Mouse (Mus musculus): ENCODE measurements around the gene Ulk3. TPM values are rescaled to one million over a fixed set of nuclear protein-coding genes. Genes with fewer than 3 reads are reported as not detected.

Gene Ulk3
- polyA plus RNA-seq, 1 experiment from 2014 or later, result 26.5 TPM

DNA sequence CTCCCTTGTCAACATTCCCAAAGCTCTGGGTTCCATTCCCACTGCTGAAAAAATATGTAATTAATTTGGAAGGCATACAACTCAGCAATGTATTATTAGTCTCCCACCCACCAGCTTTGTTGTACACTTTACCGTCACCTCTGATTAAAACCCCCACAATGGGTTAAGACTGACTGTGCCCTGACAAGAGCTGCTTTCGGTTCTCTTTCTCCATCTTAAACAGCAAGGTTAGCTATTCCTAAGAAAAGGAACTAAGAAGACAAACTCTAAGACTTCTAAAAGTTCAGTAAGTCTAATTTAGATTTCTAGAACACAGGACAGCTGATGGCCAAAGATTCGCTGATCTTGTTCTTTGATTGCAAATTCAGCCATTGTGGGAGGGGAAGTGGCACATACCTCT lies 32.0 kb upstream of the Ulk3 start:
- 0 out of 2 replicates have a peak, but pooled peaks cover 3% of the 10 kb centered on the region for H3K27me3 ChIP-seq
- H3K9ac ChIP-seq, result no peak overlapping the region
- no peak for ATAC-seq (ENCODE audit: low read depth)
- no peak overlapping the region for H3K27ac ChIP-seq (replicated peaks)
- no peak overlapping the region for H3K4me2 ChIP-seq
- H3K4me1 ChIP-seq (replicated peaks), result peaks cover 33% of the 10 kb centered on the region
- H3K9me3 ChIP-seq, result no peaks in the 10 kb centered on the region
- H3K4me3 ChIP-seq, result no peak overlapping the region
- 84% methylated on average over 3 of the region's 3 CpGs for WGBS
- no peaks in the 10 kb centered on the region for H3K36me3 ChIP-seq

DNA sequence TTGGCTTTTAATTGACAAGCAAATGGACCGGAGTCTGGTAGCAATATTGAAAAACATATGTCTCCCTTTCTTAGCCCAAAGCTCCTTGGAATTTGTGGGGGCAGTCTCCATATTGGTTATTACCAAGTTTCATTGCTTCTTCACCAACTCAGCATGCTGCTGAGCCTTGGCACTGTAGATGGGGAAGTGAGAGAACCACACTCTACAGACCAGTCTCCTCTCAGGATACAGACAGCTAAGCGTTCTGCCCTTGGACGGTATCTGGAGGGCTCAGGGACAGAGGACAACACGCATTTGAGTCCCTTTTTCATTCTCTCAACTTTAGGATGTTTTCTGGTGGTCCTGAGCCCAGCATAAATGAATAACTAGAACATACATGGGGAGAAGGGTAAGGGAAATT lies 30.6 kb upstream of the Ulk3 start:
- Histone ChIP-seq H3K4me2 (no peak overlapping the region), H3K4me3 (no peak overlapping the region), H3K4me1 (replicated peaks) (peaks cover 36% of the 10 kb centered on the region), H3K27ac (replicated peaks) (no peak overlapping the region), H3K9ac (no peak overlapping the region), H3K27me3 (0 out of 2 replicates have a peak, but pooled peaks cover 3% of the 10 kb centered on the region), H3K36me3 (no peaks in the 10 kb centered on the region), H3K9me3 (no peaks in the 10 kb centered on the region)
- no peak for ATAC-seq (ENCODE audit: low read depth)
- WGBS, result 88% methylated on average over 4 of the region's 4 CpGs

DNA sequence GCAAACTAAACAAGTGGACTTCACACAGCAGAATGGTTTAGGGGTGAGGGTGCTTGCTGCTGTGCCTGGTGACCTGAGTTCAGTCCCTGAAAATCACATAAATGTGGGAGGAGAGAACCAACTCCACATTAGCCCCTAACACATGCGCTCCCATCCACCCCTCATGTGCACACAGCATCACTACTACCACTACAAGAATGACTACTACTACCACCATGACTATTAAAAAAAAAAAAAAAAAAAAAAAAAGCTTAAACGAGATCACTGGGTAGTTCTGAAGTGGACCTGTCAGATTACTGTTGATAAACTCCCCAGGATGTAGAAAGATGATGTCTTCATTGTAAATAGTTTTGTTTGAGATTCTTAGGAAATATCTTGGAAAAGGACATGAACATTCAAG lies 29.7 kb upstream of the Ulk3 start:
- peaks cover 37% of the 10 kb centered on the region for H3K4me1 ChIP-seq (replicated peaks)
- 77% methylated on average over 2 of the region's 2 CpGs for WGBS
- no peaks in the 10 kb centered on the region for H3K36me3 ChIP-seq
- H3K9ac ChIP-seq, result no peak overlapping the region
- H3K27me3 ChIP-seq, result 0 out of 2 replicates have a peak, but pooled peaks cover 3% of the 10 kb centered on the region
- H3K4me3 ChIP-seq, result no peak overlapping the region
- H3K27ac ChIP-seq (replicated peaks), result no peak overlapping the region
- ATAC-seq (ENCODE audit: low read depth), result no peak
- H3K9me3 ChIP-seq, result no peaks in the 10 kb centered on the region
- H3K4me2 ChIP-seq, result no peak overlapping the region

DNA sequence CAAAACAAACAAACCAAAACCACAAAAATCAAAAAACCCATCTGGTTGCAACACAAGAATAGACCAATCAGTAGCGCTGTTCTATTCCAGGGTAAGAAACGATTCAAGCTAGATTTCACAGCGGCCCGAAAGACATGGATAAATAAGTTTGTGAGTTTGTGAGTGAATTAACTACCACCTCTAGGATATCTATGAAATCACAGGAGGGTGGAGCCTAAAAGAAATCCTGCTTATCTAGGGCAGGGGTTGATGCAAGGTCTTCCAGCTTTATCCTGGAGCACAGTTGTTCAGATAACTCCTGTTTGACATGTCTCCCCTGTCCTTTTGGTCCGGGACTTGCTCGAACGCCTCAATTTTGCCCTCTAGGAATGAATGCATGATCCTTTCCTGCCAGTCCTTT lies 29.0 kb upstream of the Ulk3 start:
- ATAC-seq (ENCODE audit: low read depth), result peak; percentile 33; the same call in 1 of the 2 replicates
- no peaks in the 10 kb centered on the region for H3K9me3 ChIP-seq
- no peaks in the 10 kb centered on the region for H3K36me3 ChIP-seq
- 0 out of 2 replicates have a peak, but pooled peaks cover 3% of the 10 kb centered on the region for H3K27me3 ChIP-seq
- peak overlapping the region; percentile 81 for H3K4me2 ChIP-seq
- peak overlapping the region; percentile 88 for H3K27ac ChIP-seq (replicated peaks)
- 28% methylated on average over 7 of the region's 7 CpGs for WGBS
- H3K4me3 ChIP-seq, result peak overlapping the region; percentile 56
- peaks cover 38% of the 10 kb centered on the region for H3K4me1 ChIP-seq (replicated peaks)
- H3K9ac ChIP-seq, result peak overlapping the region; percentile 71

DNA sequence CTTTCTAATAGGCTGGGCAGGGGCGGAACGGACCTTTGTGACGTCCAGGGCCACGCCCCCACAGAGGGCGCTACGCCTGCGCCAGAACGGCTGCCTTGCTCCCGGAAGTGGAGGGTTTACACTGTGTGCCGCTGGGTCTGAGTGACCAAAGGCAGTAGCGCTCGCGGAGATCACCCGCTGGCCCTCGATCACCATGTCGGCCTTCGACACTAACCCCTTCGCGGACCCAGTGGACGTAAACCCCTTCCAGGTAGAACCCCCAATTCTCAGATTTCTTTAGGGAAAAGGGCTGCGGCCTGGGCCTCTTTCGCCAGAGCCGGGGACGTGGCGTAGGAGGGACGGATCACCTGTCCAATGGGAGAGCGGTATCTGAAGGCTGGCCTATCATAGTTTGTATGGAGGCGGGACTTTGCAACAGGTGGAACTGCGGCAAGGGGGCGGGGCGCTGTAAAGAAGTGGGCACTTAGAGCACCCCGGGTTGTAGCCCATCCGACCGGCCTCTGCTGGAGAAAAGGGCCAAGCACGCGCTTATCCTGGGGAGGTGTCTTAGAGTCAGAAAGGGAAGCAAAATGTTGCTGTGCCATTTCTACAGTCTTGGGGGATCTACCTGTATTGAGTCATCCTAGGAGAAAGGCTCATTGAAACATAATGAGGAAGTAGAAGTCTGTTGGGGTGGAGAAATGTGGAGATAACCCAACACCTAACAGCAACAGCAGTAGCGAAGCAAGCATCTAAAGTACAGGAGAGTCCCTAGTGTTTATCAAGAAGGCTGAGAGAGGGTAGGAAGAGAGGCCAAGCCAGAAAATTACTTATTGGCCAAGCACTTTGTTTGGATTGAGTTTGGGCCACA lies 28.2 kb upstream of the Ulk3 start, which contains the start of gene Scamp2:
Gene Scamp2, plus strand, starts transcription at position 83 of the 850 bp plus-strand sequence.
- H3K27me3 ChIP-seq, result 0 out of 2 replicates have a peak, but pooled peaks cover 3% of the 10 kb centered on the region
- H3K9ac ChIP-seq, result peak within 1 kb of the TSS; percentile 71
- H3K4me2 ChIP-seq, result peak within 1 kb of the TSS; percentile 81
- peaks cover 47% of the 10 kb centered on the region for H3K4me1 ChIP-seq (replicated peaks)
- H3K9me3 ChIP-seq, result no peaks in the 10 kb centered on the region
- peak within 1 kb of the TSS; percentile 56 for H3K4me3 ChIP-seq
- peak within 1 kb of the TSS; percentile 88 for H3K27ac ChIP-seq (replicated peaks)
- H3K36me3 ChIP-seq, result no peaks in the 10 kb centered on the region
- WGBS, result 1% methylated on average over 37 of the region's 37 CpGs
- peak; percentile 99 for ATAC-seq (ENCODE audit: low read depth)

DNA sequence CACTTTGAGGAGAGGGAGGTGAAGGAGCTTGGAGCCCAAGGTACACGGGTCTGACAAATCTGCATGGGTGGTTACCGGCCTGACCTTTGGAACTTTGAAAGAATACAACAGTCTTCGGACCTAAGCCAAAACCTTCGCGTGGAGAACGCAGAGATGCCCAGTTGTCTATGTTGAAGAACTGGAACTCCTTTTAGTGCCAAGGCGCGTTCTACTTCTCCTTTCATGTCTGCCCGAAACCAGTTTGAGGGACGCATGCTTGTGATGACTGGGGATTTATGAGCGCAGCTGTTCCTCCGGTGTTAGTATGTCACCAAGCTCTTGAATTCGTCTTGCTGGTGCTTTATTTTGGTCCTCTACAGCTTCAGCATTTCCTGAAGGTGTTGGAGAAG lies 27.5 kb upstream of the Ulk3 start:
- Histone ChIP-seq H3K9me3 (no peaks in the 10 kb centered on the region), H3K27me3 (0 out of 2 replicates have a peak, but pooled peaks cover 3% of the 10 kb centered on the region), H3K9ac (peak overlapping the region; percentile 71), H3K27ac (replicated peaks) (no peak overlapping the region), H3K4me3 (peak overlapping the region; percentile 56), H3K4me1 (replicated peaks) (peaks cover 53% of the 10 kb centered on the region), H3K36me3 (no peaks in the 10 kb centered on the region), H3K4me2 (peak overlapping the region; percentile 81)
- no peak for ATAC-seq (ENCODE audit: low read depth)
- 76% methylated on average over 13 of the region's 13 CpGs for WGBS

DNA sequence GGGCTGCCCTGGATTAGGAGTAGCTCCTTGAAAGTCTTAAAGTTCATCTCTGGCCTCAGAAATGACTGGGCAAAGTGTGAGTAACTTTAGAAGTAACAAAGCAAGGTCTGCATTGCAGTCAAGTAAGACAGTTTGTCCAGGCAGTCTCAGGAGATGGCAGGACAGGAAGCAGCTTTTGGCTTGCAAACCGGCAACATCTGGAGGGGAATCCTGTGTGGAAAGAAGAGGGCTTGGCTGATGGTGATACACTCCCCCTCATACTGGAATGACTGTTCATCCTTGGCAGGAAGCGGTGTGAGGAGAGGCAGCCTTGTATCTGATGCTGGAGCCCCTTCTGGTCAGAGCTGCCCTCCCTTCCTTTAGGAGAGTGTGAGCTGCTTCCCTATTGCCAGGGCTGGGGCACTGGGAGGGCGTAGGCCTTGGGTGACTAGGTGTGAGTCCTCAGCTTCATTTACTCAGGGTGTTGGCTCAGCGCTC lies 26.3 kb upstream of the Ulk3 start:
- no peak overlapping the region for H3K4me3 ChIP-seq
- H3K4me1 ChIP-seq (replicated peaks), result peaks cover 55% of the 10 kb centered on the region
- no peak overlapping the region for H3K27ac ChIP-seq (replicated peaks)
- H3K27me3 ChIP-seq, result 0 out of 2 replicates have a peak, but pooled peaks cover 3% of the 10 kb centered on the region
- peaks cover 6% of the 10 kb centered on the region; the same call in 1 of the 2 replicates for H3K36me3 ChIP-seq
- H3K9ac ChIP-seq, result peak overlapping the region; percentile 27; the same call in 1 of the 2 replicates
- 87% methylated on average over 4 of the region's 4 CpGs for WGBS
- H3K4me2 ChIP-seq, result no peak overlapping the region
- ATAC-seq (ENCODE audit: low read depth), result no peak
- no peaks in the 10 kb centered on the region for H3K9me3 ChIP-seq

DNA sequence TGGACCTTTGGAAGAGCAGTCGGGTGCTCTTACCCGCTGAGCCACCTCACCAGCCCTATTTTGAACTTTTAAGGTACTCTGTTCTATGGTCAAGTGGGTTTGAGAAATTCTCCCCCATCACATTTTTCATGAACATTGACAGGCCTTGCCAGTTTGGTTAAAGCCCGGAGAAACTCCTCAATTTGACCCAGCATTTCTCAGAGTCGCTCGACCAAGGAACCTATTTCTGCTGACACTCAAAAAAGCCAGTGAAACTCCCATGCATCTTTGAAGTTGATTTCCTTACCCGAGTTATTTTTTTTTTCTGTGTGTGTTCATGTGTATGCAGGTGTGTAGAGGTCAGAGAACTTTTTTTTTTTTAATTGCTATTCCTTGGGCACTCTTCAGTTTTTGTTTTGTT lies 24.6 kb upstream of the Ulk3 start:
- 87% methylated on average over 6 of the region's 6 CpGs for WGBS
- ATAC-seq (ENCODE audit: low read depth), result no peak

DNA sequence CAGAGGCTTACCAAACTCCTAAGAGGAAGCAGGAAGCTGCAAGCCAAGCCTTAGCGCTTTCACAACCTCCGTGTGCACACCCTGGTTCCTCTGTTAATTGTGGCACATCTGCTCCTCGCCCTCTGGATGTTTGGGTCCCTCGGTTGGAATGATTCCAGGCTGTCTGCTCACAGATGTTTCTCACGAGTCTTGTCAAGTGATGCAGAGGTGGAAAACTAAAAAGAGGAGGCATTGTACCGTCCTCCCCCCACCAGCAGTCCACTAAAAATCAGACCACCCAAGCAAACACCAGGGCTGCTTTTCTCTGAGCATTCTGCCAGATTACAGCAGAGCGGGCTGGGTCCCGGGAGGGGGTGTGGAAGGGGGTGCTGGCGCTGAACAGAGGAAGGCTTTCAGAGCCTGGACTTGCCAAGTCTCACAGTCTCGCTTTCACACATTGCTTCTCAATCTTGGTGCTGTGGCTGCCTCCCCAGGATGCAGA lies 23.5 kb upstream of the Ulk3 start:
- ATAC-seq (ENCODE audit: low read depth), result no peak
- 51% methylated on average over 10 of the region's 10 CpGs for whole genome bisulfite sequencing
- H3K4me2 ChIP-seq, result peak overlapping the region; percentile 11; the same call in 1 of the 2 replicates
- H3K36me3 ChIP-seq, result peaks cover 33% of the 10 kb centered on the region
- H3K4me3 ChIP-seq, result no peak overlapping the region
- no peaks in the 10 kb centered on the region for H3K27me3 ChIP-seq
- no peaks in the 10 kb centered on the region for H3K9me3 ChIP-seq
- peak overlapping the region; percentile 65 for H3K27ac ChIP-seq (replicated peaks)
- peaks cover 51% of the 10 kb centered on the region for H3K4me1 ChIP-seq (replicated peaks)
- peak overlapping the region; percentile 17; the same call in 1 of the 2 replicates for H3K9ac ChIP-seq

More for the DNA sequence above, 24.6 kb upstream of the Ulk3 start:
- no peak overlapping the region for H3K4me3 ChIP-seq
- H3K27ac ChIP-seq (replicated peaks), result no peak overlapping the region
- no peak overlapping the region for H3K4me2 ChIP-seq
- H3K27me3 ChIP-seq, result no peaks in the 10 kb centered on the region
- peaks cover 55% of the 10 kb centered on the region for H3K4me1 ChIP-seq (replicated peaks)
- H3K9me3 ChIP-seq, result no peaks in the 10 kb centered on the region
- no peak overlapping the region for H3K9ac ChIP-seq
- peaks cover 23% of the 10 kb centered on the region for H3K36me3 ChIP-seq

DNA sequence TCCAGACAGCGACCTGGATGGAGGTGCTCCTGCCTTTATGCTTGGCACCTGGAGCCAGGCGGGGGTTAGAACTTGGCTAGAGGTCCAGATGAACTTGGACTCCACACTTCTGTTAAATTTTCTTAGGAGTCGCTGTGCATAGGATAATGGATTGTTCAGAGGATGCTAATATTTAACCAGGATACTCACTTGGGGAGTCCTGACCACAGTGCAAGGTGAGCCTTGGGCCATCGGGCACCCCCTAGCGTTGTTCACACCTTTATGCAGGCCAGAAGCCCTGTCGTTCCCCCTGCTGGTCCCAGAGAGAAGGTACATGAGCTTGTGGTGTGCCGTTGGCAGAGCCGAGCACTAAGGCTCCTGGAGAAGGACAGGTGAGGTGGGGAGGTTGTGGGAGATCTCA lies 22.4 kb upstream of the Ulk3 start:
- no peaks in the 10 kb centered on the region for H3K27me3 ChIP-seq
- peaks cover 42% of the 10 kb centered on the region for H3K36me3 ChIP-seq
- H3K4me2 ChIP-seq, result no peak overlapping the region
- ATAC-seq (ENCODE audit: low read depth), result no peak
- no peak overlapping the region; the same call in 1 of the 2 replicates for H3K27ac ChIP-seq (replicated peaks)
- no peak overlapping the region for H3K4me3 ChIP-seq
- H3K9ac ChIP-seq, result no peak overlapping the region
- 62% methylated on average over 8 of the region's 8 CpGs for WGBS
- H3K9me3 ChIP-seq, result no peaks in the 10 kb centered on the region
- peaks cover 44% of the 10 kb centered on the region for H3K4me1 ChIP-seq (replicated peaks)

DNA sequence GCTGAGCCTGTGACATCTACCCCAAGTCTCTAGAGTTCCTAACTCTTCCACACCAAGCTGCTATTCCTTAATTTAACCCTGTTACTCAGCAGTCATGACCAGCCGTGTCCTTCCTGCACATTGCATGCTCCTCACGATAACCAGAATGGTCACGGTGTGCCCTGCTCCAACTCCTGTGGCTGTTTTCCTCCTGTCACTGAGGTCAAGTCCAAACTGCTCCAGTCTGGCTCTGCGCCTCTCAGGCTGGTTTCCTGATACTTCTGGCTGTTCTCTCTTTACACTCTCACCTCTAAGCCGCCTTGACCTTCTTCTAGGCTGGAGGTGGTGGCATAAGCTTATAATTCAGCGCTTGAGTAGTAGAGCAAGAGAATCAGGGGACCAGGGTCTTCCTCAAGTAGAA lies 20.8 kb upstream of the Ulk3 start:
- H3K9ac ChIP-seq, result no peak overlapping the region
- H3K36me3 ChIP-seq, result peaks cover 49% of the 10 kb centered on the region
- ATAC-seq (ENCODE audit: low read depth), result no peak
- peaks cover 29% of the 10 kb centered on the region for H3K4me1 ChIP-seq (replicated peaks)
- 93% methylated on average over 6 of the region's 6 CpGs for WGBS
- H3K27me3 ChIP-seq, result no peaks in the 10 kb centered on the region
- H3K4me3 ChIP-seq, result no peak overlapping the region
- no peaks in the 10 kb centered on the region for H3K9me3 ChIP-seq
- no peak overlapping the region for H3K27ac ChIP-seq (replicated peaks)
- no peak overlapping the region for H3K4me2 ChIP-seq

DNA sequence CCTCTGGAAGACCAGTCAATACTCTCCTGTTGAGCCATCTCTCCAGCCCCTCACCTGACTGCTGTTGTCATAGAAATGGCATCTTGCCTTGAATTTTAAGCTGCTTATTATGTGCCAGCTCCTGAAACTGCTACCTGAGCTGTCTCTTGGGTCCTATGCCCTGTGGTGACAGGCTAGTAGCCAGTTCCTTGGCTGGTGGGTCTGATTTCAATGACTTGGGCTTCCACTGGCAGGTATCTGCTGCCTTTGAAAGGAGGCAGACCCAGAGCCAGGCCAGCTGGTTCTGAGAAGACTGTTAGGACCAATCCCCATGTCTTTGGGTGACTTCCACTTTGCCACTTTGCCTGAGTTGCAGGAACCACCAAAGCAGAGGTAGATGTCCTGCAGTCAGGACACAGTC lies 14.9 kb upstream of the Ulk3 start:
- H3K4me3 ChIP-seq, result no peak overlapping the region
- H3K9ac ChIP-seq, result no peak overlapping the region
- no peak for ATAC-seq (ENCODE audit: low read depth)
- H3K27me3 ChIP-seq, result no peaks in the 10 kb centered on the region
- no peaks in the 10 kb centered on the region for H3K9me3 ChIP-seq
- no peaks in the 10 kb centered on the region for H3K4me1 ChIP-seq (replicated peaks)
- no peak overlapping the region for H3K27ac ChIP-seq (replicated peaks)
- peaks cover 58% of the 10 kb centered on the region for H3K36me3 ChIP-seq
- no peak overlapping the region for H3K4me2 ChIP-seq
